Mouse (Mus musculus) hindbrain, embryonic 11.5 days (tissue): ENCODE results near the gene Cblb. TPM values are rescaled to one million over a fixed set of nuclear protein-coding genes. Genes with fewer than 3 reads are reported as not detected.

Source experiments
- ATAC-seq: fragments of 200-750 bp; cut with Nextera tagmentation; 2 replicates; pipeline ENCODE4 v1.8.0; 2017; ENCODE audit warnings: mild to moderate bottlenecking, moderate TSS enrichment, moderate library complexity; ENCODE audit not compliant: low FRiP score
- DNase-seq: peaks from one replicate; pipeline ENCODE4 v3.0.0-alpha.2; 2015; ENCODE audit warnings: low spot score
- H3K27ac ChIP-seq: fragments of 300-500 bp; sonication (generic); 2 replicates; pipeline ENCODE4 v1.5.1; 2014; ENCODE audit warnings: mild to moderate bottlenecking, low read depth, low read length
- H3K27me3 ChIP-seq: fragments of 300-500 bp; sonication (generic); 2 replicates; pipeline ENCODE4 v1.6.1; 2014; ENCODE audit warnings: mild to moderate bottlenecking, low read length, moderate library complexity, mixed read lengths; ENCODE audit not compliant: control insufficient read depth, insufficient read depth
- H3K36me3 ChIP-seq: fragments of 300-500 bp; sonication (generic); 2 replicates; pipeline ENCODE4 v1.6.1; 2014; ENCODE audit warnings: mild to moderate bottlenecking, low read length, moderate library complexity, mixed read lengths; ENCODE audit not compliant: control insufficient read depth, insufficient read depth
- H3K4me1 ChIP-seq: fragments of 300-500 bp; sonication (generic); replicated peaks from 2 replicates; pipeline ENCODE4 v1.6.1; 2014; ENCODE audit warnings: low read length, mixed read lengths; ENCODE audit not compliant: control insufficient read depth, insufficient read depth
- H3K4me2 ChIP-seq: fragments of 300-500 bp; sonication (generic); replicated peaks from 2 replicates; pipeline ENCODE4 v1.6.1; 2014; ENCODE audit warnings: mild to moderate bottlenecking, low read depth, low read length
- H3K4me3 ChIP-seq: fragments of 300-500 bp; sonication (generic); 2 replicates; pipeline ENCODE4 v1.5.1; 2014; ENCODE audit warnings: low read depth, low read length
- H3K9ac ChIP-seq: fragments of 300-500 bp; sonication (generic); 2 replicates; pipeline ENCODE4 v1.6.1; 2014; ENCODE audit warnings: low read depth, low read length
- H3K9me3 ChIP-seq: fragments of 300-500 bp; sonication (generic); 2 replicates; pipeline ENCODE4 v1.6.1; 2016; ENCODE audit warnings: low read length; ENCODE audit not compliant: control insufficient read depth
- WGBS: fragments of 180-500 bp; shearing (Covaris S2); extraction: QIAGEN DNeasy Blood & Tissue Kit; methylation state at CpG from one replicate; pipeline ENCODE4 v1.1.7; 2014; 5-methylcytosine and 5-hydroxymethylcytosine counted together
- polyA plus RNA-seq: library from polyadenylated mRNA; unstranded; fragments of >200 nt; fragmentation: Nextera tagmentation; extraction: Ambion mirVana; gene quantifications from 2 replicates; pipeline ENCODE4 v1.2.1, GENCODE M21; 2014

Cblb gene
- polyA plus RNA-seq, 1 experiment from 2014 or later: 54.6 TPM

GRCm38 (mm10) chr16:52089354-52089753, 58.3 kb downstream of the Cblb start:
- no peaks in the 10 kb centered on the region for H3K27me3 ChIP-seq
- ATAC-seq: no peak
- WGBS: 92% methylated on average over 4 of the region's 4 CpGs

GRCm38 (mm10) chr16:52090899-52091298, 59.9 kb downstream of the Cblb start:
- Histone ChIP-seq H3K4me1 (no peaks in the 10 kb centered on the region), H3K27me3 (no peaks in the 10 kb centered on the region), H3K9ac (no peak overlapping the region), H3K4me3 (no peak overlapping the region), H3K9me3 (no peaks in the 10 kb centered on the region), H3K4me2 (no peak overlapping the region), H3K27ac (no peak overlapping the region), H3K36me3 (no peaks in the 10 kb centered on the region)
- no peak for ATAC-seq
- WGBS: 73% methylated on average over 6 of the region's 6 CpGs
- DNase-seq: no peak

More at GRCm38 (mm10) chr16:52089354-52089753, 58.3 kb downstream of the Cblb start:
- Histone ChIP-seq H3K36me3 (no peaks in the 10 kb centered on the region), H3K4me3 (no peak overlapping the region), H3K9me3 (no peaks in the 10 kb centered on the region), H3K27ac (no peak overlapping the region), H3K4me1 (no peaks in the 10 kb centered on the region), H3K4me2 (no peak overlapping the region), H3K9ac (no peak overlapping the region)
- DNase-seq: no peak

GRCm38 (mm10) chr16:52093325-52094253, 62.6 kb downstream of the Cblb start:
- Histone ChIP-seq H3K27ac (no peak overlapping the region), H3K4me2 (no peak overlapping the region), H3K9ac (no peak overlapping the region), H3K27me3 (no peaks in the 10 kb centered on the region), H3K36me3 (no peaks in the 10 kb centered on the region), H3K9me3 (no peaks in the 10 kb centered on the region), H3K4me3 (no peak overlapping the region), H3K4me1 (no peaks in the 10 kb centered on the region)
- DNase-seq (no peak), ATAC-seq (no peak)
- 84% methylated on average over 9 of the region's 9 CpGs for WGBS

- H3K36me3 ChIP-seq: no peaks in the 10 kb centered on the region
- no peaks in the 10 kb centered on the region for H3K9me3 ChIP-seq
- no peak overlapping the region for H3K9ac ChIP-seq
- ATAC-seq (no peak), DNase-seq (no peak)
- no peak overlapping the region for H3K4me3 ChIP-seq
- H3K27ac ChIP-seq: no peak overlapping the region
- H3K4me1 ChIP-seq: no peaks in the 10 kb centered on the region
- no peak overlapping the region for H3K4me2 ChIP-seq
- 93% methylated on average over 10 of the region's 10 CpGs for WGBS
- H3K27me3 ChIP-seq: no peaks in the 10 kb centered on the region
Measured at GRCm38 (mm10) chr16:52094735-52095459, 63.9 kb downstream of the Cblb start.

GRCm38 (mm10) chr16:52095643-52096042, 64.6 kb downstream of the Cblb start:
- 95% methylated on average over 3 of the region's 3 CpGs for WGBS
- Histone ChIP-seq H3K4me2 (no peak overlapping the region), H3K27ac (no peak overlapping the region), H3K9ac (no peak overlapping the region), H3K9me3 (no peaks in the 10 kb centered on the region), H3K27me3 (no peaks in the 10 kb centered on the region), H3K4me3 (no peak overlapping the region), H3K4me1 (no peaks in the 10 kb centered on the region), H3K36me3 (no peaks in the 10 kb centered on the region)
- DNase-seq (no peak), ATAC-seq (no peak)

GRCm38 (mm10) chr16:52100466-52100865, 69.4 kb downstream of the Cblb start:
- ATAC-seq (no peak), DNase-seq (no peak)
- Histone ChIP-seq H3K27ac (no peak overlapping the region), H3K9me3 (no peaks in the 10 kb centered on the region), H3K4me1 (no peaks in the 10 kb centered on the region), H3K4me3 (no peak overlapping the region), H3K36me3 (no peaks in the 10 kb centered on the region), H3K9ac (no peak overlapping the region), H3K4me2 (no peak overlapping the region), H3K27me3 (no peaks in the 10 kb centered on the region)
- 86% methylated on average over 6 of the region's 6 CpGs for WGBS

- H3K4me3 ChIP-seq: no peak overlapping the region
- H3K36me3 ChIP-seq: no peaks in the 10 kb centered on the region
- WGBS: 96% methylated on average over 9 of the region's 9 CpGs
- H3K27ac ChIP-seq: no peak overlapping the region
- ATAC-seq (no peak), DNase-seq (no peak)
- H3K4me1 ChIP-seq: no peaks in the 10 kb centered on the region
- no peaks in the 10 kb centered on the region for H3K27me3 ChIP-seq
- H3K4me2 ChIP-seq: no peak overlapping the region
- no peaks in the 10 kb centered on the region for H3K9me3 ChIP-seq
- no peak overlapping the region for H3K9ac ChIP-seq
Measured at GRCm38 (mm10) chr16:52104608-52105007, 73.6 kb downstream of the Cblb start.

- ATAC-seq (no peak), DNase-seq (no peak)
- WGBS: 94% methylated on average over 5 of the region's 5 CpGs
- H3K27me3 ChIP-seq: no peaks in the 10 kb centered on the region
- H3K9me3 ChIP-seq: no peaks in the 10 kb centered on the region
- H3K4me3 ChIP-seq: no peak overlapping the region
- no peak overlapping the region for H3K27ac ChIP-seq
- H3K9ac ChIP-seq: no peak overlapping the region
- H3K4me1 ChIP-seq: no peaks in the 10 kb centered on the region
- H3K36me3 ChIP-seq: no peaks in the 10 kb centered on the region
- no peak overlapping the region for H3K4me2 ChIP-seq
Measured at GRCm38 (mm10) chr16:52107836-52108235, 76.8 kb downstream of the Cblb start.
